Mouse (Mus musculus) testis, adult 2 months (tissue): ENCODE data around the gene Gadd45gip1.

Experiments
- CTCF ChIP-seq: fragments of 200-500 bp; IDR thresholded peaks from 2 replicates; pipeline ENCODE4 v1.5.1; 2012; ENCODE audit warnings: low read depth, mild to moderate bottlenecking, inconsistent platforms, low read length, moderate library complexity; ENCODE audit not compliant: control insufficient read depth, insufficient read depth, insufficient replicate concordance
- POLR2A ChIP-seq: fragments of 200-500 bp; IDR thresholded peaks from 2 replicates; pipeline ENCODE4 v1.6.1; 2012; ENCODE audit warnings: low read depth, mild to moderate bottlenecking, inconsistent platforms, low read length, moderate library complexity; ENCODE audit not compliant: control insufficient read depth

- TF ChIP-seq POLR2A = no peak
- TF ChIP-seq CTCF = no peak
Observed at GRCm38 (mm10) chr8:84790537-84790936, 40.8 kb upstream of the Gadd45gip1 start.
